Mouse (Mus musculus) heart, adult 10 weeks (tissue): ENCODE measurements around the gene Dvl1. TPM values are rescaled to one million over a fixed set of nuclear protein-coding genes. Genes with fewer than 3 reads are reported as not detected.

Experiments used
- polyA plus RNA-seq: library from polyadenylated mRNA; stranded (reverse); fragments of 350-450 nt; fragmentation: Illumina TruSeq; extraction: RNeasy Lipid Tissue Mini Kit (QIAGEN cat#74804); gene quantifications from one replicate; pipeline ENCODE4 v1.2.3, GENCODE M21; 2014; ENCODE audit warnings: low read depth, low replicate concordance

Dvl1 gene
- 41.8 TPM for polyA plus RNA-seq

GRCm38 (mm10) chr4:155846871-155847578, at the start of gene Dvl1:
TSS of gene Dvl1 (plus strand) at chr4:155847402.

DNA sequence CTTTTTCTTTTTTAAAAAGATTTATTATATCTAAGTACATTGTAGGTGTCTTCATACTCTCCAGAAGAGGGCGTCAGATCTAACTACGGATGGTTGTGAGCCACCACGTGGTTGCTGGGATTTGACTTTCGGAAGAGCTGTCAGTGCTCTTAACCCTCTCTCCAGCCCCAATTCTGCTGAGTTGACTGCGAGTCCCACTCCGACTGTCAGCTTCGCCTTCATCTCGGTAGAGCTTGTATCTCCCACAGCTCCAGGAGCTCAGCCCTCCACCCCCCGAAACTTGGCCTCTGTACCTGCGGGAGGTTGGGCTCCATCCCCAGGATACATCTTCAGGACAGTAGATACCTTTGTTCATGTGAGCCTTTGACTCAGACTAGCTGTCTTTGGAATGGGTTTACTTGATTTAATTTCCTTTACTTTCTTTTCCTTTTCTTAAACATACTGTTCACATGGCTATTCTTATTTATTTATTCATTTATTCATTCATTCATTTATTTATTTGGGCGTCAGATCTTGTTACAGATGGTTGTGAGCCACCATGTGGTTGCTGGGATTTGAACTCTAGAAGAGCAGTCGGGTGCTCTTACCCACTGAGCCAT, 44.4 kb upstream of the Dvl1 start, which contains the start of gene Mrpl20:
Mrpl20 (plus strand) TSS at position 138 of the 599 bp plus-strand sequence.

DNA sequence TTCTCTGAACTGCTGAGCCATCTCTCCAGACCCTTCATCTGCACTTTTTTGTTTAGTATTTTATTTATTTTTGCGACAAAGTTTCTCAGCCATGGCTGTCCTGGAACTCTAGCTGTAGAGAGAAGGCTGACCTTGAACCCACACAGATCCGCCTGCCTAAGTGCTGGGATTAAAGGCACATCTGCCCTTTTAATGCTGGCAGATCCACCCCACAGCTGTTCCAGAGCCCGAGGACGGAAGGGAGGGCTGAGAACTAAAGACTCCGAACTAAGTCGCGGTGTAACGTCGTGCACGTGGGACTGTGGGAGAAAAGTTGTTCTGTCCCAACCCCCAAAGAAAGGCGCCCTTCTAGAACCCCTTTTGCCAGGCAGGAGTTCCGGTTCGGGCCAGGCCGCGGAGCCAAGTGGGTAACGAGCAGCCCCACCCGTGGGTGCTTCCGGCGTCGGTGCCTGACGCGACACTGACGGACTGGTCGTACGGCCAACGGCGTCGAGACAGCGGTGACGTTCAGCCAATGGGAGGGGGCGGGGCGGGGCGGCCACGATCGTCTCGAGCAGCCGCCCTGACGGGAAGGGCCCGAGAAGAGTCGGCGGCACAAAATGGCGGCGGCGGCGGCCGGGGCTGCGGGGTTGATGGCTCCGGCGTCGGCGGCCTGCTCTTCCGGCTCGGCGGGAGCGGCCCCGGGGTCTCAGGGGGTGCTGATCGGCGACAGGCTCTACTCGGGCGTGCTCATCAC, 35.1 kb upstream of the Dvl1 start, which contains the start of gene Ccnl2:
Ccnl2 (plus strand) TSS at position 561 of the 736 bp plus-strand sequence.

DNA sequence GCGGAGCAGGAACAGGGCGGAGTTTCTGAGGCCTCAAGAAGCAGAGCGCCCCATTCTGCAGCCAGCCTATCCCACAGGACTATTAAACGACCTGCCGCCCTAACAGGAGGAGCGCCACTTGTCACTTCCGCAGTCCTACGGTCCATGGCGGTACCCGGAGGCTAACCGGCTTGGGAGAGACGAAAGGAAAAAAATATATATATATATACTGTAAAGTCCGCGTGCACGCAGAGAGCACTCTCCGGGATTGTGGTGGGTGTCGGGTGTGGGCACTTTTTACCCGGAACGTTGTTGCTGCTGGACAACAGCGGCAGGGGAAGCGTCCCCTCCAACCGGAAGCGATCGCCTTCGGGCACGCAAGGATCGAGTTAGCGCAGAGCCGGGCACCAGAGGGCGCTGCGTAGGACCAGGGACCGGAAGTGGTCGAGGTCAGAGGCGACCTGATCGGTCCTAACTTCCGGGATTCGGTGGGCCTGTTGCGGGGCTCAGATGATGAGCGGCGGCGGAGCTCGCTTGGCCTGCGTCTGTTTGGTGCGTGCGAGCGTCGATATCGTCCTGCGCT, 15.9 kb upstream of the Dvl1 start, which contains the start of gene Aurkaip1:
Aurkaip1 (plus strand) TSS at position 68 of the 562 bp plus-strand sequence.

DNA sequence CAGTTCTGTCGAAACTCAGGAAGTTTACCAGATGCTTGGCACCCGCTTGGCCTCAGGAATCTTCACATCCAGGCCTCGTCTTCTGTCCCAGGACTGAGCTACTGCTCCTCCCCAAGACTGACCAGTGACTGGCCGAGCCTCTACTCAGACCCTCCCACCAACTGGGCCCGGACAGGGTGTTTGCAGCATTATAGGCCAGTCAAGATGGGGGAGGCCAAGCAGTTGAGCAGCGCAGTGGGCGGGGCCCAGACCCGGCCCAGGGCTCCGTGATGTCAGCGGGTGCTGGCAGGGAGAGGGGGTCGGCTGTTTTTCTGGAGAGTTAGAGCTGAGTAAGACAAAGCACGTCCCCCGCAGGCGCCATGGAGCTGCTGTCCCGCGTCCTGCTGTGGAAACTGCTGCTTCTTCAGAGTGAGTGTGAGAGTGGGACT, 7.7 kb upstream of the Dvl1 start, which contains the start of gene Mxra8:
Mxra8 (plus strand) TSS at position 198 of the 428 bp plus-strand sequence.

DNA sequence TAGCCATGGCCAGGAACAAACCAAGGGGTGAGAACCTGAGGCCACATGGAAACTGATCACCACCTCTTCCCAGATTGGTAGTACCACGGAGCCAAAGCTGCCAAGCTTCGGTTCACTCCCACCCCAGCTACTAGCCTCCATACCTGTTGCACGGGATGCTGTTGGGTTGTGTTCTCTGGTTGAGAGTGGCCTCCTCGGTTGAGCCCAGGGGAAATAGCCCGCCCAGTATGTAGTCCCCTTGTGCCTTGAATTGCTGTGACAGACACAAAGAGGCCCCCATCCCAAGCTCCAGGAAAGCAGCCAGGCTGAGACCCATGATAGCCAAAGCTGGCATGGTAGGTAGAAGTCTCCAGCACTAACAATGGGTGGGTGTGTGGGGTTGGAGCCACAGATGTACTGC, 15.8 kb downstream of the Dvl1 start, which contains the start of gene Tas1r3:
Tas1r3 (minus strand) TSS at position 362 of the 400 bp plus-strand sequence.

GRCm38 (mm10) chr4:155869317-155870033, 22.3 kb downstream of the Dvl1 start, which contains the start of the genes Cptp and Ints11:
TSS of gene Cptp (minus strand) at chr4:155869440.
TSS of gene Ints11 (plus strand) at chr4:155869546.

GRCm38 (mm10) chr4:155891551-155892001, 44.4 kb downstream of the Dvl1 start, which contains the start of the genes Pusl1 and Acap3:
TSS of gene Pusl1 (minus strand) at chr4:155891781.
TSS of gene Acap3 (plus strand) at chr4:155891822.

Other genes starting within 250 kb of the Dvl1 start
- gene Slc35e2, start 246.0 kb upstream of the Dvl1 start, polyA plus RNA-seq = 8.7 TPM
- gene Cdk11b, start 222.5 kb upstream of the Dvl1 start, polyA plus RNA-seq = 71.4 TPM
- gene Gm10563, start 202.0 kb upstream of the Dvl1 start, polyA plus RNA-seq = not detected
- gene Mmp23, start 194.0 kb upstream of the Dvl1 start, polyA plus RNA-seq = 17.1 TPM
- gene Mib2, start 178.2 kb upstream of the Dvl1 start, polyA plus RNA-seq = 29.0 TPM
- gene Fndc10, start 153.1 kb upstream of the Dvl1 start, polyA plus RNA-seq = 2.0 TPM
- gene Ssu72, start 142.6 kb upstream of the Dvl1 start, polyA plus RNA-seq = 55.4 TPM
- gene Tmem240, start 112.6 kb upstream of the Dvl1 start, polyA plus RNA-seq = 0.79 TPM
- gene Atad3a, start 86.3 kb upstream of the Dvl1 start, polyA plus RNA-seq = 67.4 TPM
- 11.3 TPM for gene Vwa1, start 72.7 kb upstream of the Dvl1 start, polyA plus RNA-seq
- 1.1 TPM for gene Tmem88b, start 61.5 kb upstream of the Dvl1 start, polyA plus RNA-seq
- gene Ankrd65, start 57.0 kb upstream of the Dvl1 start, polyA plus RNA-seq = not detected
- 93.6 TPM for gene Mrpl20, start 44.5 kb upstream of the Dvl1 start, polyA plus RNA-seq
- 89.2 TPM for gene Ccnl2, start 34.9 kb upstream of the Dvl1 start, polyA plus RNA-seq
- gene Aurkaip1, start 16.1 kb upstream of the Dvl1 start, polyA plus RNA-seq = 129 TPM
- gene Mxra8, start 7.7 kb upstream of the Dvl1 start, polyA plus RNA-seq = 44.3 TPM
- gene Tas1r3, start 16.0 kb downstream of the Dvl1 start, polyA plus RNA-seq = 0.21 TPM
- 4.2 TPM for gene Cptp, start 22.0 kb downstream of the Dvl1 start, polyA plus RNA-seq
- 19.1 TPM for gene Ints11, start 22.1 kb downstream of the Dvl1 start, polyA plus RNA-seq
- 15.5 TPM for gene Pusl1, start 44.4 kb downstream of the Dvl1 start, polyA plus RNA-seq
- gene Acap3, start 44.4 kb downstream of the Dvl1 start, polyA plus RNA-seq = 10.2 TPM
- gene Ube2j2, start 96.4 kb downstream of the Dvl1 start, polyA plus RNA-seq = 50.9 TPM
- 18.6 TPM for gene C1qtnf12, start 114.9 kb downstream of the Dvl1 start, polyA plus RNA-seq
- 2.0 TPM for gene B3galt6, start 145.2 kb downstream of the Dvl1 start, polyA plus RNA-seq
- gene Sdf4, start 145.5 kb downstream of the Dvl1 start, polyA plus RNA-seq = 104 TPM
- gene Tnfrsf4, start 166.4 kb downstream of the Dvl1 start, polyA plus RNA-seq = not detected
- gene Tnfrsf18, start 178.8 kb downstream of the Dvl1 start, polyA plus RNA-seq = not detected
- gene Ttll10, start 212.0 kb downstream of the Dvl1 start, polyA plus RNA-seq = not detected